Mouse (Mus musculus): Measurements from ENCODE around the gene 4930470P17Rik.

The 4930470P17Rik gene

DNA sequence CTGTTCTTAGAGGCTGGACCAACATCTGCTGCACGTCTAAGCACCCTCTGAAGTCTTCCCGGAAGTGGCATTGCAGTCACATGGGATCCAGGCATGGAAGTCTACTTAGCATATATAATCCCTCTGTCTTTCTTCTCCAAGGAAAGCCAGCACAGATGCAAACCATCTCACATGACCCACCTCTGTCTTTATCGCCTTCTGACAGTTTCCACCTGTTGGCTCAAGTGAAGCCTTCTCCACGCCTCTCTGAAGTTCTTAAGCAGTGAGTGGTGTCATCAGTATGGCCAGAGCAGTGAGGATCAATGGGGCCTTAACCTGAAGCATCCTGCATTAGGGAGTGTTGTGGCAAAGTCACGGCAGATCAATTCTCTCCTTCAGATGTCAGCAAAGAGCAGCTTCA lies 23.2 kb downstream of the 4930470P17Rik start:
- DNase-seq (ENCODE audit: low spot score), result no peak

DNA sequence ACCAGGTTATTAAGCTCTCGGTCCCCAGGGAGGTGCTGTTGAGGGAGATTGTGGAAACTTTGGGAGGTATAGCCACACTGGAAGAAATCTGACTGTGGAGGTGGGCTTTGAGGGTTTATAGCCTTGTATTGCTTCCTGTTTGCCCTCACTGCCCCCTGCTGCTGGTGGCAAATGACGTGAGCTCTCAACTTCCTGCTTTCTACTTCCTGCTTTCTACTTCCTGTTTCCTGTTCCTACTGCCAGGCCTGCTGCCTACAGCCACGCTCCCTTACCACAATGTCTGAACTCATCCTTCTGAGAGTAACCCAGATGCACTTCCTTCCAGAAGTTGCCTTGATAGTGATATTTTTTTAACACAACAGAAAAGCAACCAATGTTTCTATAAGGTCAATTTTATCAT lies 24.3 kb downstream of the 4930470P17Rik start:
- no peak for DNase-seq (ENCODE audit: low spot score)

DNA sequence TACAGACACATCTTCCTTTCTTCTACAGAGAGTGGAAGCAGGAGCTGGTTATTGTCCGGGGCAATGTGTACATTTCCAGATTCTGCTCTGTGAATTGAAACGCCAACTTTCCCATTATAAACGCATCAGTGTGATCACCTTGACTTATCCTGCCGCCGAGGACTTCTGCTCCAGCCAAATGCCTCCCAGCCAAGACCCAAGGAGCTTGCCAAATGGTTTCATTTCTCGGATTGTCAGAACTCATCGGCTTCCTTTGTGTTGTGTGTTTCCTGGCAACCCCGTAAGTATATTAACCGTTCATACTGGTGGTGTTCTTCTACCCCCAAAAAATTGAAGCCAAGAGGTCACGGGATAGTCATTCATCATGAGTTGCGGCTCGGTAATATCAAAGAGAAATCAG lies 25.7 kb downstream of the 4930470P17Rik start:
- DNase-seq (ENCODE audit: low spot score), result no peak

DNA sequence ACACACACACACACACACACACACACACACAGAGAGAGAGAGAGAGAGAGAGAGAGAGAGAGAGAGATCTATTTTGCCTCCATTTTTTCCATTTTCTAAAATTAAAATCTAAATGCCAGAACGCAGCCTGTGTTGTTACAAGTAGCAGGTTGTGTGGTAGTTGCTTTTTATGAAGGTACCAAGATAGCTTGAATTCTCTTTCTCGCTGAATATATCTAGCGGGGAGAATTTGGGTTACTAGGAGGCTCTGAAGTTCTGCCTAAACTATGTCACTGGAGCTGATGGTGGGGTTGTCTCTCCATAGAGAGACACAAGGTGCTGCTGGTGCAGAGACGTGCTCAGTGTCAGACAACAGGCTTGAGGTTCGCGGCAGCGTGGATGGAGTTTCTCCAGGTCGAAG lies 36.8 kb downstream of the 4930470P17Rik start:
- DNase-seq (ENCODE audit: low spot score), result no peak

DNA sequence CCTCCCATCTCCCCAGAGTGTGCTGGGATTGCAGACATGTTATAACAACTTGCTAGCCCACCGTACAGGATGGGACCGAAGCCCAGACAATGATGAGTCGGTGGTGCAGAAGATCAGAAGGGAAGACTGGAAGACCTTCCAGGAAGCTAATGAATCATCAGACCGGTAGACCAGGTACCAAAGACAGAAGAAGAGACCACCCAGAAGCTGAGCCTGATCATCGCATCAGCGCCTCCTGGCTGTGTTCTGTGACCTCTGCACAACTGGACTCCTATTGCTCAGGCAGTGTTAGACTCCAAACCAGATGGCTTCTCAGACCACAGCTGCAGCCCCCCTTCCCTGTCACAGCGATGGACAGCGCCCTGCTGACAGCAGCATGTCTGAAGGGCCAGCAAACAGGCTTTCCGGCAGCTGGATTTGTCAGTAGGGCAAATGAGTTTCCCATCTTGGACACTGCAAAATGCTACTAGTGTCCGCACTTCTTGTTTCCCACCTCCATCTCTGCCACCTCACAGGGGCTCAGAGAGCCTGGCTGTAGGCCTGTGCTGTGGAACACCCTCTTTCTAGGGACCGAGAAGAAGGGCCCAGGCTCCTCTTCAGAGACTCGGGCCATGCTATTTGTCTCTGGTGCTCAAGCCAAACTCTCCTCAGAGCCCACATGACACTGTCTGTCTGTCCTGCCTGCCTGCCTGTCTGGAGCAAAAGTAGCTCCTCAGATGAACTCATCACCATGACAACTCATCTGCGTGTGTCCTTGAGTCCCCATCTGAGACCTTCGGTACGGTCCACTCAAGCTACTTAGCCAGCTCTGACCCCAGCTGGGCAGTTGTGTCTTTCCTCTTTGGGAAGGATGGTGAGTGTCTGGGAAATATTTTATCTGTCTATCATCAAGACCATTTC lies 37.6 kb downstream of the 4930470P17Rik start:
- DNase-seq (ENCODE audit: low spot score), result no peak

DNA sequence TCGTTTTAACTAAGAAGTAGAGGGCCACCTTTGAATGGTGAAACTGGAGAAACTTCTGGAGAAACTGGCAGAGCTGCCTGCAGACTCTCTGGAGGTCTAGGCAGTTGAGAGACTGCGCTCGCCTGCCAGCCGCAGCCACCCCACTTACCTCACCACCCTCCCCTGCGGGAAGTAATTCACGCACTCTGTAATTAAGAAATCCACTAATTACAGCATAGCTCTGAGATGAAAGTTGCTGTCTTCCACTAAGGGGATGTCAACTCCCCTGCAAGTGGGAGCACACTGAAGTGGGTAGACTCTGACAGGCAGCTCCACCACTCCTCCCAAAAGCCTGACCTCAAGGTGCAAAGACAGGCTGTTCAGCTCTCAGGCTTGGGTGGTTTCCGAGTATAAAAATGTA lies 49.7 kb downstream of the 4930470P17Rik start:
- no peak for DNase-seq (ENCODE audit: low spot score)

DNA sequence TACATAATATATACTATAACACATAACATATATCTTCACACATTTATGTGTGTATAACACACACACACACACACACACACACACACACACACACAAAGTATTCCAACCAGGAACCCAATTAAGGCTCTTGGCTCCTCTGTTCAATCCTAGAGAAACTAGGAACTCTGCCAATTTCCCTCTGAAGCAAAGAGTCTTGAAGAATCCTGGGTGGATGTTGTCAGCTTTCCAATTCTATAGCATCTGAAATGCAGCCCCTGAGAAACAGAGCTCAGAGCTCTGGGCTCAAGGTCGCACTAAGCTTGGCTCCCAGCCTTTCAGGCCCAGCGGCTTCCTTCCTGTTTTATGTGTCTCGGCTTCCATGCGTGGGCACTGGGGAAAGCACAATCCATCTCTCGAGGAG lies 51.6 kb downstream of the 4930470P17Rik start:
- DNase-seq (ENCODE audit: low spot score), result peak; percentile 11

DNA sequence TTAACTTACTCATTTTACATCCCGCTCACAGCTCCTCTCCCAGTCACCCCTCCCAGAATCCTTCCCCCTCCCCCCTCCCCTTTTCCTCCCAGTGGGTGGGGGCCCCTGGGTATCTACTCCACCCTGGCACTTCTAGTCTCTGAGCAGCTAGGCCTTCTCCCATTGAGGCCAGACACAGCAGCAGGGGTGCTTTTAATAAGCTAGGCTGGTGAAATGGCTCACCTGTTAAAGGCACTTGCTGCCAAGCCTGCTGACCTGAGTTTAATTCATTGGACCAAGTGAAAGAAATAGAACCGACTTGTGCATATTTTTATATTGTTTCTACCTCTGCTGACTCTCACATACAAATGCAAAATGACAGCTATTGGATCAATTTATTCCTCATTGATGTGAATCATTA lies 52.7 kb downstream of the 4930470P17Rik start:
- no peak for DNase-seq (ENCODE audit: low spot score)

DNA sequence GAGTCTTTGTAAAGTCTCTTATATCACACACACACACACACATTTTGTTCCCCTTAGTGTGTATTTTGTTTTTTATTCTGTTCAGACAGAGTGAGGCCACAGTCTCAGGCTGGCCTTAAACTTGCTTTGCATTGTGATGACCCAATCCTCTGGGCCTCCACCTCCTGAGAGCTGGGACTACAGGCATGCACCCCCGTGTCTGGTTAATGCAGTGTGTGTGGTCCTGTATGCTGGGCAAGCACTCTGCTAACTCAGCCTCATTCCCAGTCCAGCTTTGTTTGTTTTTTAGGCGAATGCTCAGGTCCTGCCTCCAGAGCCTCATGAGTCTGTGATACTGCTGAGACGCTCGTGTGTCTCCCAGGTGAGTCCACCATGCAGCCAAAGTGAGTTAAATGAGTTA lies 53.8 kb downstream of the 4930470P17Rik start:
- DNase-seq (ENCODE audit: low spot score), result no peak

DNA sequence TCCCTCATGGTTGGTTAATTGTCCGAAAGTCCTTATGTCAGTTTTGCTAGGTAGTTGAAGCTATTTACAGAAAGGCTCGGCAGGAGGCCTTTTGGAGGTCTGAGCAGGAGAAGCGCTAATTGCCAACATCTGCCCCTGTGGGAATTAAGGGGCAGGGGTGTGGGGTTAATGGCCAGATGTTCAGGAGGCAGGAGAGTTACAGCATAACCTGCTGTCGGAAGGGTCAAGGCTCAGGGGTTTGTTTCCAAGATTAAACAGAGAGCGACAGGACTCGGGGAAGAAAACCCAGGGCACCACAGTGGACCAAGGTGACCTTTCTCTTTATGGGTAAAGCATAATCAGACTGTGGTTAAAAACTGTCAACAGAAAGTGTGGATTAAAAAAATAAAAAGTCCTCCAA lies 54.3 kb downstream of the 4930470P17Rik start:
- no peak for DNase-seq (ENCODE audit: low spot score)

DNA sequence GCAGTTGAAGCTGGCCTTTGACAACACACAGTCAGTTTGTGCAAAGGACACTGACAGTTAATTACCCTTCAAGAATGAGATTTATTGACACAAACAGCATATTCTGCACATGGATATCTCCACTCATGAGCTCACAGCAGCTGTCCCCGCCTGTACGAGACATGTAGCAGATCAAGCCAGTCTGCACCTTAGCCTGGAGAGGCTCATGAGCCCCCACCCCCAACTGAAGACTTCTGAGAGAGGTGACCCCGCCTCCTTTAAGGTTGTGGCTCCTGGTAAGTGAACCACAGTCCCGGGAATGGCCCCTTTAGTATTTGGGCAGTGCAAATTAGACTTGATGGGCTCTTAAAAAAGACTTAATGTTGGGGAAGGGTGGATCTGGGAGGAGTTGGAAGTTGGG lies 56.1 kb downstream of the 4930470P17Rik start:
- DNase-seq (ENCODE audit: low spot score), result no peak

DNA sequence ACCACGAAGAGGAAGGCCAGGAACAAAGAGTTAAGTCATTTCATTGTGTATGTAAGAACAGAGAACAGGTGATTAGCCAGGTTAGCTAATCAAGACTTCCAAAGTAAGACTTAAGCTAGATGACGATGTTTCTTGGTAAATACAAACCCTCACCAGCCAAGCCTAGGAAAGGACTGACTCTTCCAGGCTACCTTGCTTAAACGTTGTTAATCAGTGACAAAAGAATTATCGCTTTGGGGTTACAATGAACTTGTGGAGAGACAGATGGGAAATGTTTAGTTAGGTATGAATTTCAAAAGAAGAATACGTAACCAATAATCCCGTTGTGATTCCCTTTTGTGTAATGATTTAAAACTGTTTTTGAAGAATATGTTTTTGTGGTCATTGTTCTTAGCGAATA lies 56.9 kb downstream of the 4930470P17Rik start:
- no peak for DNase-seq (ENCODE audit: low spot score)

DNA sequence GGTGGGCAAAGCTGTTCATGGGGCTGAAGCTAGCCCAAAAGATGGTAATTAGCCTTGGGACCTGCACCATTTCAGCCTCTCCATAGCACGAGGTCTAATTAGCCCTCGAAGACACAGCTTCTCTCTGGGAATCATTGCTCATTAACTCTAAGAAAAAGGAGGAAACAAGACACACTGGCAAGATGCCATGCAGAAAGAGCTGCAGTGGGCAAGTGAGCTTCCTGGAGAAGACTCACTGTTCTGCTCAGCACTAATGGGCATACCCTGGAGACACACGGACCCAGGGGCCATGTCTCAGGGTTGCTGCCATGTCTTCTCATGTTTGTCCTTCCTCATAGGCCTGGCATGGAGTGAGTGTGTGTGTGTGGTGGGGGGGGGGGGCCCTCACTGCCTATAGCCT lies 57.7 kb downstream of the 4930470P17Rik start:
- DNase-seq (ENCODE audit: low spot score), result no peak

DNA sequence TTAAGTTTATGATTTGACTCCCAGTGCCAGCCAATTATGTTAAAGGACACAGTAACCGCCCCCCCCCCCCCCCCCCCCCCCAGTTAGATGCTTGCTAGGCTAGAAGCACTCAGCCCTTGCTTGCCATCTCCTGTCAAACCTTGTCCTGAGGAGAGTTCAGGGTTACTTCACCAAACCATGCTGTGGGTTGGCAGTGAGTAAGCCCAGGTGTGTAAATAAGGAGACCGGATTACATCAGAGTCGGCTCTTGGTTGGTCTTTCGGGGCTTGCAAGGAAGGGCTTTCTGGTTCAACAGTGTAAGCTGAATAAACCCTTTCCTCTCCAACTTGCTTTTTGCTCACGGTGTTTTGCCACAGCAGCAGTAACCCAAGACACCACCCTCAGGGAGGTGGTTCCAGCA lies 58.2 kb downstream of the 4930470P17Rik start:
- DNase-seq (ENCODE audit: low spot score), result no peak

DNA sequence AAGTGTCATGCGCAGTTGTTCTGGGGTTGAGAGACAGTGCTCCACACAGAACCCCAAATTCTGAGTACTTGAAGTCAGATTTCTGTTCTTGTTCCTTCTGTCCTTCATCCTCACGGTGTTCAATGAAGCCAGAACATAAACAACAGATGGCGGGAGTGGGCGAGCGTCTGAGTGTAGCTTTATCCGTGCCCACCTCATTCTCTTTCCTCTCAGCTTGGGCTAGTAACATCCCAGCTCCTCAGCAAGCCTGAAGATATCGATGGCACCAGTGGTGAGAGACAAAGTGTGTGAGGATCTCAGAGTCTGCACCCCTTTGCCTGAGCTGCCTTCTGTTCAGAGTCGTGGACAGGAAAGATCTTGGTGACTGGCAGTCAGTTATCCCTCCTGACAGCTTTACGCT lies 62.6 kb downstream of the 4930470P17Rik start:
- peak; percentile 31 for DNase-seq (ENCODE audit: low spot score)

DNA sequence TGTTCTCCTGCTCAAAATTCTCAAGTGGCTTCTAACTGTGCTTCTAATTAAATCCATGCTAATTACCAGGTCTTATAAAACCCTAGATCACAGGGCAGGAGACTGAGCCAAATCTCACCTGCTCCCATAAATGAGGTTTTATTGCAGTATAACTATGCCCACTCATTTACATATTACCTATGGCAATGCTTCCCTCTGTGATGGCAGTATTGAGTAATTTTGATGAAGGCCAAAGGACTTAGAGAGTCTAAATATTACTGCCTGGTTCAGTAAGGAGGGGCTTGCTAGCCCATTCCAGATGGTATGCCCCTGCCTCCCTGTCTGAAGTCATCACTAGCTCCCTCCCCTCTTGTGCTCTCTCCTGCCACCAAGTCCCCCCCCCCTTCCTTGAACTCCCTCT lies 66.0 kb downstream of the 4930470P17Rik start:
- no peak for DNase-seq (ENCODE audit: low spot score)

DNA sequence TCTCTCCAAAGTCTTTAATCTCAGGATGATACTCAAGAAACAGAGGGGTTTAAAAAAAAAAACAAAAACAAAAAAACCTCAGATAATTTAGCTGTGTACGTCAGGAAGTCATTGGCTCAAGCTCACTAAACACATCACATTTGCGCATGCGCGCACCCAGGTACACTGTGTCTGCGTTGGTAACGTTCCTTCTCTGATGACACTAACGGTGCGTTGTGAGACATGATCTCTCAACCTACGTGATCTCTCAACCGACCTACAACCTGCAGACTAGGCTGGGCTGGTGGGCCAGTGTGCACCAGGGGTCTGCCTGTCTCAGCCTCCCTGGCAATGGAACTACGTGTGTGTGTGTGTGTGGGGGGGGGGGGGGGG lies 67.0 kb downstream of the 4930470P17Rik start:
- no peak for DNase-seq (ENCODE audit: low spot score)

DNA sequence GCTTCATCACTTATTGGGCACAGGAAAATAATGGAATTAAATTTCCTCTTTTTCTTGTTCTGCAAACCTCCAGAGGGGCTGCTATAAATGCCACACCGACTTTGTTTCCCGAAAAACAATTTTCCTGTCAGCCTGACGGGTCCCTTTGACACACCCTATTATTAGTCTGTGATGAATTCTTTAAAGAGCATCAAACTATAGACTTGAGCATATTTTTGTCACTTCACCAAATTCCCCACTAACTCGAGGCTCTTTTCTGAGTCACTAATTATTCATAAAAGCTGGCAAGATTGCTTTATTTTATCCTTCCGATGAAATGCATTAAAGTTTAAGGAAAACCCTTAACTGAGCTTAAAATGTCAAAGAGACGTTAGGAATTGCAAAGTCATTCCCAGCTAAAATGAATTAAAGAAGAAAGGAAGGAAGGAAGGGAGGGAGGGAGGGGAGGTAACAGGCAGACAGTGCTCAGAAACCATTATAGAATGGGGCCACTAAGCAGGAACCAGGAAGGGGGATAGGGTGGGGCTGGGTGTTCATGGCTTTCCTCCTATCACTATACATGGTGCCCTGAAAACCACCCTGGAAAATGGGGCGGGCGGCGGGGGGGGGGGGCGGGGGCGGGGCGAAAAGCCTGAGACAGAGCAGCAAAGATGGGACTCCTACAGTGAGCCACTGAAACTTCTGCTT lies 67.6 kb downstream of the 4930470P17Rik start:
- DNase-seq (ENCODE audit: low spot score), result no peak

DNA sequence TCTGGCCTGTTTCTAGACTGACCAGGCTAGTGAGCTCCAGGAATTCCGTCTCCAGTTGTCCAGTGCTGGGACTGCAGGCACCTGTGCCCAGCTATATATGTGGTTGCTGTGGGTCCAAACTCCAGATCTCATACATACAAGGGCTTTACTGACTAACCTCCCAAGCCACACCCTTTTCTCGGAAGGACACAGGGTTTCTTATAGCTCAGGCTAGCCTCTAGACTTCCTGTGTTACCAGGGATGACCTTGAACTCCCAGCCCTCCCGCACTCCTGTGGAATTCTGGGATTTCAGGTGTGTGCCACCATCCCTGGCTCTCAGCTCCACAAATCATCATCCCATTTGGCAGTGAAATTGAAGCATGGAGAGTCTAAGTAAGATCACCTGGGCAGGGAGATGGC lies 71.6 kb downstream of the 4930470P17Rik start:
- DNase-seq (ENCODE audit: low spot score), result no peak

DNA sequence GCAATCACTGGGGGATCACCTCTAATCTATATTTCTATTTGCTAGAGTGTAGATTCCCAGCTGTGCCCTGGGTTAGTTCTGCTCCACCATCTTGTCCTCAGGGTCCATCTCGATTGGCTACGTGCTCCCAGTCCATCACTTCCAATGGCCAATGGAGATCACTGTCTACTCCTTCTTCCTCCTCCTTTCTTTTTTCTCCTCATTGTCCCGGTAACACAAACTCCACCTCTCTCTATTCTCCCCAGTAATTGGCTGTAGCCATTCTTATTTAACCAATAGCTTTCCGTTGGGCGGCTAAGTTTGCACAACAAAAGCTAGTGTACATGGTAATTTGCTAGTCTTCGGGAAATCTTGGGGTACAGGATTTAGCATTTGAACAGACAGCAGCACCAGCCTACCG lies 72.1 kb downstream of the 4930470P17Rik start:
- DNase-seq (ENCODE audit: low spot score), result no peak
